8 mouse cellular contexts compared by ENCODE assay signal in genomic region chr6:34877509-34878321, GRCm38 (mm10). TPM values are rescaled to one million over a fixed set of nuclear protein-coding genes. Genes with fewer than 3 reads are reported as not detected.
A peak's percentile ranks its signal among the peaks of the same experiment; 100 is the strongest.
DNase-seq lines count a peak whose midpoint lies in the region; ATAC-seq lines count a peak whose summit lies in the region.

Gene Cyren (minus strand): TSS chr6:34878060.

- ATAC-seq in common myeloid progenitor, adult 5-6 weeks (replicated peaks; ENCODE audit: low read depth, poor library complexity, severe bottlenecking) = peak; percentile 61

- no peaks in the 10 kb centered on the region for H3K27me3 ChIP-seq in megakaryocyte, embryonic 14.5 days (replicated peaks)

- H3K4me1 ChIP-seq in megakaryocyte, embryonic 14.5 days = peaks cover 86% of the 10 kb centered on the region

- peak; percentile 95 for DNase-seq in ZHBTc4 (ENCODE audit: low read depth, low spot score)
- peak; percentile 87 to 91 for DNase-seq in gastrocnemius, adult 8-10 months (ENCODE audit: low spot score in 2 of 2)
- peak; percentile 62 for DNase-seq in hindlimb bud, embryonic 11.5 days (ENCODE audit: extremely low spot score, low read depth, low spot score)
- DNase-seq in left cerebral cortex, adult 8-10 months (ENCODE audit: low spot score in 2 of 2) = peak; percentile 81 to 88
- peak; percentile 93 to 94 for DNase-seq in right cerebral cortex, postnatal 10 days (ENCODE audit: low spot score in 2 of 2)
- peak; percentile 91 for DNase-seq in urinary bladder, postnatal 25 days (ENCODE audit: low spot score)

- peak within 1 kb of the TSS; percentile 96 for H3K4me3 ChIP-seq in megakaryocyte, embryonic 14.5 days (replicated peaks)

- peaks cover 75% of the 10 kb centered on the region for H3K36me3 ChIP-seq in megakaryocyte, embryonic 14.5 days (replicated peaks; ENCODE audit: low read length)

- no peaks in the 10 kb centered on the region for H3K9me3 ChIP-seq in megakaryocyte, embryonic 14.5 days

RNA-seq across cellular contexts. Expression of gene Cyren, which starts in this region (rescaled TPM):
- total RNA-seq in common myeloid progenitor, adult 5-6 weeks (2017) = 5.4 and 5.9 TPM in 2 replicates
- 1 to 10 TPM; 2.4 to 3.3 (median 2.7) TPM for total RNA-seq in gastrocnemius, adult 8-10 months (2022)
- 1 to 10 TPM; 3.6 to 4.1 (median 3.8) TPM for total RNA-seq in left cerebral cortex, adult 8-10 months (2022)
- 14.0 and 14.5 TPM in 2 replicates for polyA plus RNA-seq in megakaryocyte, embryonic 14.5 days (2012; ENCODE audit: insufficient read depth, low replicate concordance)

Comparison
In these comparisons a context has a peak if more than half of its experiments do, and no peak if none do; other contexts are left out.
1. Peak in every context shown above with its lines: DNase-seq, ATAC-seq and H3K4me3 ChIP-seq.